Mouse (Mus musculus): ENCODE measurements around the gene Olfr31. TPM values are rescaled to one million over a fixed set of nuclear protein-coding genes. Genes with fewer than 3 reads are reported as not detected.
A peak's percentile ranks its signal among the peaks of the same experiment; 100 is the strongest.

Gene Olfr31
- polyA plus RNA-seq (2016; fragmentation: Nextera tagmentation; extraction: Ambion mirVana) = not detected in 2 replicates

GRCm38 (mm10) chr14:14322528-14322927, at the start of gene Olfr31:
Gene Olfr31, plus strand, starts transcription at chr14:14322828.
- Histone ChIP-seq H3K27me3 (ENCODE audit: low read depth, poor library complexity, severe bottlenecking) (no peaks in the 10 kb centered on the region), H3K27ac (replicated peaks) (no peak within 1 kb of the TSS), H3K9me3 (replicated peaks) (0 out of 2 replicates have a peak, but pooled peaks cover 5% of the 10 kb centered on the region), H3K36me3 (no peaks in the 10 kb centered on the region), H3K4me1 (no peaks in the 10 kb centered on the region), H3K4me3 (no peak within 1 kb of the TSS)
- no peak for DNase-seq (ENCODE audit: low spot score)

- 70% methylated on average over 7 of the region's 7 CpGs for WGBS
- H3K27ac ChIP-seq (replicated peaks) = no peak overlapping the region
- H3K9me3 ChIP-seq (replicated peaks) = peaks cover 52% of the 10 kb centered on the region
- H3K4me1 ChIP-seq = no peaks in the 10 kb centered on the region
- H3K36me3 ChIP-seq = no peaks in the 10 kb centered on the region
- no peak overlapping the region for H3K4me3 ChIP-seq
- DNase-seq (ENCODE audit: low spot score) = no peak
- H3K27me3 ChIP-seq (ENCODE audit: low read depth, poor library complexity, severe bottlenecking) = no peaks in the 10 kb centered on the region
Observed at GRCm38 (mm10) chr14:14294426-14294825, 28.2 kb upstream of the Olfr31 start.

- H3K4me3 ChIP-seq = no peak overlapping the region
Observed at GRCm38 (mm10) chr14:14308938-14309337, 13.7 kb upstream of the Olfr31 start.

GRCm38 (mm10) chr14:14309416-14309815, 13.2 kb upstream of the Olfr31 start:
- no peaks in the 10 kb centered on the region for H3K4me1 ChIP-seq
- no peaks in the 10 kb centered on the region for H3K27me3 ChIP-seq (ENCODE audit: low read depth, poor library complexity, severe bottlenecking)
- no peak overlapping the region for H3K27ac ChIP-seq (replicated peaks)
- no peaks in the 10 kb centered on the region for H3K36me3 ChIP-seq
- H3K9me3 ChIP-seq (replicated peaks) = peaks cover 9% of the 10 kb centered on the region
- no peak overlapping the region for H3K4me3 ChIP-seq
- no peak for DNase-seq (ENCODE audit: low spot score)
- 66% methylated on average over 14 of the region's 14 CpGs for WGBS

More at GRCm38 (mm10) chr14:14308938-14309337, 13.7 kb upstream of the Olfr31 start:
- 63% methylated on average over 16 of the region's 16 CpGs for WGBS
- H3K27me3 ChIP-seq (ENCODE audit: low read depth, poor library complexity, severe bottlenecking) = no peaks in the 10 kb centered on the region
- H3K36me3 ChIP-seq = no peaks in the 10 kb centered on the region
- H3K4me1 ChIP-seq = no peaks in the 10 kb centered on the region
- no peak for DNase-seq (ENCODE audit: low spot score)
- peaks cover 9% of the 10 kb centered on the region for H3K9me3 ChIP-seq (replicated peaks)
- H3K27ac ChIP-seq (replicated peaks) = no peak overlapping the region

- 4% methylated on average over 40 of the region's 40 CpGs for WGBS
- H3K36me3 ChIP-seq = peaks cover 30% of the 10 kb centered on the region
- H3K4me1 ChIP-seq = peaks cover 13% of the 10 kb centered on the region; the same call in 1 of the 2 replicates
- H3K9me3 ChIP-seq (replicated peaks) = peaks cover 50% of the 10 kb centered on the region
- peak; percentile 92 for DNase-seq (ENCODE audit: low spot score)
- H3K27ac ChIP-seq (replicated peaks) = peak overlapping the region; percentile 89
- no peaks in the 10 kb centered on the region for H3K27me3 ChIP-seq (ENCODE audit: low read depth, poor library complexity, severe bottlenecking)
- peak overlapping the region; percentile 72 for H3K4me3 ChIP-seq
Observed at GRCm38 (mm10) chr14:14345113-14345871, 22.7 kb downstream of the Olfr31 start.

- H3K9me3 ChIP-seq (replicated peaks) = peaks cover 59% of the 10 kb centered on the region
- H3K4me3 ChIP-seq = peak within 1 kb of the TSS; percentile 72
- DNase-seq (ENCODE audit: low spot score) = peak; percentile 78
- H3K27me3 ChIP-seq (ENCODE audit: low read depth, poor library complexity, severe bottlenecking) = no peaks in the 10 kb centered on the region
- peaks cover 13% of the 10 kb centered on the region; the same call in 1 of the 2 replicates for H3K4me1 ChIP-seq
- 3% methylated on average over 53 of the region's 69 CpGs for WGBS
- H3K36me3 ChIP-seq = peaks cover 39% of the 10 kb centered on the region
- peak within 1 kb of the TSS; percentile 89 for H3K27ac ChIP-seq (replicated peaks)
Observed at GRCm38 (mm10) chr14:14345948-14346812, 23.6 kb downstream of the Olfr31 start, which contains the start of gene Il3ra. Gene Il3ra, plus strand, starts transcription at chr14:14346275.

- WGBS = 22% methylated on average over 16 of the region's 16 CpGs
- H3K36me3 ChIP-seq = peaks cover 40% of the 10 kb centered on the region
- peak overlapping the region; percentile 72 for H3K4me3 ChIP-seq
- no peaks in the 10 kb centered on the region for H3K27me3 ChIP-seq (ENCODE audit: low read depth, poor library complexity, severe bottlenecking)
- peaks cover 65% of the 10 kb centered on the region for H3K9me3 ChIP-seq (replicated peaks)
- peak overlapping the region; percentile 89 for H3K27ac ChIP-seq (replicated peaks)
- no peak for DNase-seq (ENCODE audit: low spot score)
- H3K4me1 ChIP-seq = peaks cover 13% of the 10 kb centered on the region; the same call in 1 of the 2 replicates
Observed at GRCm38 (mm10) chr14:14346813-14347100, 24.1 kb downstream of the Olfr31 start.

- Histone ChIP-seq H3K27me3 (ENCODE audit: low read depth, poor library complexity, severe bottlenecking) (no peaks in the 10 kb centered on the region), H3K4me3 (peak overlapping the region; percentile 72), H3K36me3 (peaks cover 40% of the 10 kb centered on the region), H3K27ac (replicated peaks) (no peak overlapping the region; the same call in 1 of the 2 replicates), H3K9me3 (replicated peaks) (peaks cover 70% of the 10 kb centered on the region), H3K4me1 (peaks cover 13% of the 10 kb centered on the region; the same call in 1 of the 2 replicates)
- DNase-seq (ENCODE audit: low spot score) = peak; percentile 17
- 86% methylated on average over 15 of the region's 17 CpGs for WGBS
Observed at GRCm38 (mm10) chr14:14347151-14347835, 24.7 kb downstream of the Olfr31 start.

GRCm38 (mm10) chr14:14347836-14348621, 25.4 kb downstream of the Olfr31 start:
- Histone ChIP-seq H3K4me1 (peaks cover 13% of the 10 kb centered on the region; the same call in 1 of the 2 replicates), H3K9me3 (replicated peaks) (peaks cover 77% of the 10 kb centered on the region), H3K36me3 (peaks cover 40% of the 10 kb centered on the region), H3K4me3 (no peak overlapping the region), H3K27ac (replicated peaks) (no peak overlapping the region), H3K27me3 (ENCODE audit: low read depth, poor library complexity, severe bottlenecking) (no peaks in the 10 kb centered on the region)
- peak; percentile 18 for DNase-seq (ENCODE audit: low spot score)
- WGBS = 94% methylated on average over 14 of the region's 14 CpGs

GRCm38 (mm10) chr14:14348674-14349401, 26.2 kb downstream of the Olfr31 start:
- Histone ChIP-seq H3K9me3 (replicated peaks) (peaks cover 80% of the 10 kb centered on the region), H3K27ac (replicated peaks) (no peak overlapping the region), H3K4me3 (no peak overlapping the region), H3K4me1 (peaks cover 13% of the 10 kb centered on the region; the same call in 1 of the 2 replicates), H3K36me3 (peaks cover 40% of the 10 kb centered on the region), H3K27me3 (ENCODE audit: low read depth, poor library complexity, severe bottlenecking) (no peaks in the 10 kb centered on the region)
- no peak for DNase-seq (ENCODE audit: low spot score)
- WGBS = 95% methylated on average over 26 of the region's 26 CpGs

GRCm38 (mm10) chr14:14349485-14350262, 27.0 kb downstream of the Olfr31 start:
- DNase-seq (ENCODE audit: low spot score) = peak; percentile 17
- peaks cover 85% of the 10 kb centered on the region for H3K9me3 ChIP-seq (replicated peaks)
- H3K4me1 ChIP-seq = peaks cover 13% of the 10 kb centered on the region; the same call in 1 of the 2 replicates
- WGBS = 91% methylated on average over 20 of the region's 20 CpGs
- no peaks in the 10 kb centered on the region for H3K27me3 ChIP-seq (ENCODE audit: low read depth, poor library complexity, severe bottlenecking)
- H3K27ac ChIP-seq (replicated peaks) = no peak overlapping the region
- no peak overlapping the region for H3K4me3 ChIP-seq
- H3K36me3 ChIP-seq = peaks cover 40% of the 10 kb centered on the region
